Mouse (Mus musculus): Measurements from ENCODE around the gene Ndufa3. TPM values are rescaled to one million over a fixed set of nuclear protein-coding genes. Genes with fewer than 3 reads are reported as not detected.

The Ndufa3 gene
- total RNA-seq, 2 experiments from 2014 or later = 543 to 558 TPM

GRCm38 (mm10) chr7:3609082-3609481, 8.1 kb upstream of the Ndufa3 start:
- no peak for DNase-seq (ENCODE audit: low spot score in 2 of 2)

GRCm38 (mm10) chr7:3610437-3610836, 6.7 kb upstream of the Ndufa3 start:
- no peak for DNase-seq (ENCODE audit: low spot score in 2 of 2)

GRCm38 (mm10) chr7:3611006-3611405, 6.2 kb upstream of the Ndufa3 start:
- no peak for DNase-seq (ENCODE audit: low spot score in 2 of 2)

GRCm38 (mm10) chr7:3614021-3614420, 3.2 kb upstream of the Ndufa3 start:
- DNase-seq (ENCODE audit: low spot score in 2 of 2) = no peak

GRCm38 (mm10) chr7:3616057-3616388, 1.1 kb upstream of the Ndufa3 start, which contains the start of gene Oscar:
Oscar (minus strand) TSS chr7:3616157.
- no peak for DNase-seq (ENCODE audit: low spot score in 2 of 2)

- peak in 1 of 2 experiments; percentile 49 for DNase-seq (ENCODE audit: low spot score in 2 of 2)
Observed at GRCm38 (mm10) chr7:3616389-3617241, 558 bp upstream of the Ndufa3 start.

- DNase-seq (ENCODE audit: low spot score in 2 of 2) = no peak
Observed at GRCm38 (mm10) chr7:3629030-3629429, 11.9 kb downstream of the Ndufa3 start.

GRCm38 (mm10) chr7:3629543-3630477, 12.6 kb downstream of the Ndufa3 start, which contains the start of the genes Tfpt and Prpf31:
Tfpt (minus strand) TSS chr7:3629929.
Prpf31 (plus strand) TSS chr7:3629985.
- DNase-seq (ENCODE audit: low spot score in 2 of 2) = peak; percentile 93 to 95

- DNase-seq (ENCODE audit: low spot score in 2 of 2) = no peak
Observed at GRCm38 (mm10) chr7:3630478-3630815, 13.3 kb downstream of the Ndufa3 start.

GRCm38 (mm10) chr7:3643412-3643811, 26.2 kb downstream of the Ndufa3 start:
- DNase-seq (ENCODE audit: low spot score in 2 of 2) = no peak

GRCm38 (mm10) chr7:3643843-3644242, 26.7 kb downstream of the Ndufa3 start:
- DNase-seq (ENCODE audit: low spot score in 2 of 2) = no peak

- DNase-seq (ENCODE audit: low spot score in 2 of 2) = no peak
Observed at GRCm38 (mm10) chr7:3644348-3644671, 27.1 kb downstream of the Ndufa3 start.

GRCm38 (mm10) chr7:3644672-3645487, 27.7 kb downstream of the Ndufa3 start, which contains the start of gene Cnot3:
Cnot3 (plus strand) TSS chr7:3645268.
- DNase-seq (ENCODE audit: low spot score in 2 of 2) = peak; percentile 95 to 98

- DNase-seq (ENCODE audit: low spot score in 2 of 2) = peak in 1 of 2 experiments; percentile 30
Observed at GRCm38 (mm10) chr7:3645488-3646025, 28.4 kb downstream of the Ndufa3 start.

- no peak for DNase-seq (ENCODE audit: low spot score in 2 of 2)
Observed at GRCm38 (mm10) chr7:3646188-3646587, 29.0 kb downstream of the Ndufa3 start.

- no peak for DNase-seq (ENCODE audit: low spot score in 2 of 2)
Observed at GRCm38 (mm10) chr7:3646641-3647040, 29.5 kb downstream of the Ndufa3 start.

- DNase-seq (ENCODE audit: low spot score in 2 of 2) = no peak
Observed at GRCm38 (mm10) chr7:3656966-3657365, 39.8 kb downstream of the Ndufa3 start.

GRCm38 (mm10) chr7:3658578-3658977, 41.4 kb downstream of the Ndufa3 start:
- DNase-seq (ENCODE audit: low spot score in 2 of 2) = no peak

- DNase-seq (ENCODE audit: low spot score in 2 of 2) = no peak
Observed at GRCm38 (mm10) chr7:3664524-3665214, 47.5 kb downstream of the Ndufa3 start.
